Mouse (Mus musculus): ENCODE data around the gene Icosl.
A peak's percentile ranks its signal among the peaks of the same experiment; 100 is the strongest.
"Not testable (repeated sequence)": the region's sequence is repeated elsewhere in the genome, so short reads cannot be mapped to it uniquely, and the experiment has no call there.

Gene Icosl

GRCm38 (mm10) chr10:78069101-78070011, at the start of gene Icosl:
Gene Icosl, plus strand, starts transcription at chr10:78069302.
- no peak for DNase-seq (ENCODE audit: low spot score)

DNA sequence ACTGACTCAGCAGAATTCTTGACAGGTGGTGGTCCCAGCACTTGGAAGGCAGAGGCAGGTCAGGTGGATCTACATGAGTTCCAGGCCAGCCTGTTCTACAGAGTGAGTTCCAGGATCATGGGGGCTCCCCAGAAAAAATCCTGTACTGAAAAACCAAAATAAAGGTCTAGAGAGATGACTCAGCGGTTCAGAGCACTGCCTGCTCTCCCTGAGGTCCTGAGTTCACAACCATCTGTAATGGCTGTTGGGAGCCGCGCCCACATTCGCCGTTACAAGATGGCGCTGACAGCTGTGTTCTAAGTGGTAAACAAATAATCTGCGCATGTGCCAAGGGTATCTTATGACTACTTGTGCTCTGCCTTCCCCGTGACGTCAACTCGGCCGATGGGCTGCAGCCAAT, 49.1 kb upstream of the Icosl start:
- not testable (repeated sequence) for DNase-seq (ENCODE audit: low spot score)

GRCm38 (mm10) chr10:78025453-78025852, 43.6 kb upstream of the Icosl start:
- DNase-seq (ENCODE audit: low spot score): not testable (repeated sequence)

DNA sequence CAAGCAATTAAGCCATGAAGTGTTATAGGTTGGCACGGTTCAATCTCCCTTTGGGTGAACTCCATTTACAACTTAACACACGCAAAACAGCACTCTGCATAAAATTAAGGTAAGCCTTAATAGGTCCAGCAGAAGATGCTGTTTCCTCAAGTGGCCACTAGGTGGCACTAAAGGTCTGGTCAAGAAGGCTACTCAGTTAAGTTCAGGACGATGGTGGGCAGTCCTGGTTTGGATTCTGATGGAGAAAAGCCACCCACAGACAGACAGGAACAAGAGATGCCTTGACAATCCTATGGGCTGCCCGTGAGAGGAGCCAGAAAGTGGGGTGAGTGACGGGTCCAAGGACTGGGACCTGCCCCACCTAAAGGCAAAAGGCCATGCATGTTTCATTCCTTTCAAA, 41.0 kb upstream of the Icosl start:
- DNase-seq (ENCODE audit: low spot score): no peak

- no peak for DNase-seq (ENCODE audit: low spot score)
Observed at GRCm38 (mm10) chr10:78029080-78029479, 40.0 kb upstream of the Icosl start.

- DNase-seq (ENCODE audit: low spot score): no peak
Observed at GRCm38 (mm10) chr10:78031987-78032386, 37.1 kb upstream of the Icosl start.

DNA sequence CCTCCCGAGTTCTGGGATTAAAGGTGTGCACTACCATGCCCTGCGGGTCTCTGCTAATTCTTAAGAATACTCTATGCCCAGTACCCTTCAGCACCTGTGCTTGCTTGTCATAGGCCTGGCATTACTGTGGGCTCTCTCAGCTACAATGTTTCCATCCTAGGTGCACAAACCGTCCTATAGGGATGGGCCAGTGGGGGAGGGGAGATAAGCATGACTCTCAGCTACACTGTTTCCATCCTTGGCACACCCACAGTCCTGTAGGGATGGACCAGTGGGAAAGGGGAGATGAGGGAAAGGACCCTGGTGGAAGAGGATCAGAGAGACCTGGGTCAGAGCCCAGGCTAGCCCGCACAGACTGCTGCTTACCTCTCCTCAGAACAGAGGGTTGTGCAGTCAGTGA, 32.0 kb upstream of the Icosl start:
- DNase-seq (ENCODE audit: low spot score): no peak

DNA sequence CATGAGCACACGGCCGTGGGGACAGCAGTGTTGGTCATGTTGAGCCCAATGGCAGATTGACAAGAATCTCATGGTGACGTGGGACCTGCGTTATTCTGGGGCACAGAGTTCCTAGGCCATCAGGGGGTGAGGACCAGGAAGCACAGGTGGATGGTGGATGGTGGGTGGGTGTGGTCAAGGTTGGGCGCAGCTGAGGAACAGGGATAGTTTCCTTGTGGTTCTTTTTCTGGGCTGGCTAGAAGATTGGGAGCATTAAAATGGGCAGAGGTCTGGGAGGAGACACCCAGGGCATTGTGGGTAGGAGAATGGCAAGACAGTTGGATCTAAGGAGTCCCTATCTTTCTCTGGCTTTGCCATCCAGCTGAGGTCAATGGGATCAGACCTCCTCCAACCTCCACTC, 27.5 kb upstream of the Icosl start, which contains the start of gene Dnmt3l:
Gene Dnmt3l, plus strand, starts transcription at position 301 of the 400 bp plus-strand sequence.
- DNase-seq (ENCODE audit: low spot score): no peak

DNA sequence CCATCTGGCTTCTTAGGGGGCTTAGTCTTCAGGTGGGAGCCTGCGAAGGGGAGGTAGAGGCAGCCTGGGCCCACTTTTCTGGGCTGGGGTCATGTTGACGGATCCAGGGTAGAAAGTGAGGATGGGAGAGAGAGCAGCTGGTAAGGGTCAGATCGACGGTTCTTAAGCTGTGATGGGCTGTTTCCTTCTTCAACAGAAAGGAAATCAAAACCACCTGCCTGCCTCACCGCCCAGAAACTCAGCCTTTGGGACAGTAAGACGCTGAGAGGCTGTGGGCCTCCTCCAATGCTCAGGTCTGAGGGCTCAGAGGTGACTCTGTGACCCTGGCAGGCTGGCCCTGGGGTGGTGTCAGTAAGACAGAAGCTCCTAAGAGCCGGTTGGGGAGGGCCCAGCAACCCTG, 27.0 kb upstream of the Icosl start:
- DNase-seq (ENCODE audit: low spot score): no peak

- DNase-seq (ENCODE audit: low spot score): no peak
Observed at GRCm38 (mm10) chr10:78042697-78043405, 26.3 kb upstream of the Icosl start.

- peak; percentile 47 for DNase-seq (ENCODE audit: low spot score)
Observed at GRCm38 (mm10) chr10:78043406-78043836, 25.7 kb upstream of the Icosl start, which contains the start of gene Aire. Gene Aire, minus strand, starts transcription at chr10:78043610.

GRCm38 (mm10) chr10:78044531-78044930, 24.6 kb upstream of the Icosl start:
- no peak for DNase-seq (ENCODE audit: low spot score)

- DNase-seq (ENCODE audit: low spot score): no peak
Observed at GRCm38 (mm10) chr10:78046388-78046787, 22.7 kb upstream of the Icosl start.

DNA sequence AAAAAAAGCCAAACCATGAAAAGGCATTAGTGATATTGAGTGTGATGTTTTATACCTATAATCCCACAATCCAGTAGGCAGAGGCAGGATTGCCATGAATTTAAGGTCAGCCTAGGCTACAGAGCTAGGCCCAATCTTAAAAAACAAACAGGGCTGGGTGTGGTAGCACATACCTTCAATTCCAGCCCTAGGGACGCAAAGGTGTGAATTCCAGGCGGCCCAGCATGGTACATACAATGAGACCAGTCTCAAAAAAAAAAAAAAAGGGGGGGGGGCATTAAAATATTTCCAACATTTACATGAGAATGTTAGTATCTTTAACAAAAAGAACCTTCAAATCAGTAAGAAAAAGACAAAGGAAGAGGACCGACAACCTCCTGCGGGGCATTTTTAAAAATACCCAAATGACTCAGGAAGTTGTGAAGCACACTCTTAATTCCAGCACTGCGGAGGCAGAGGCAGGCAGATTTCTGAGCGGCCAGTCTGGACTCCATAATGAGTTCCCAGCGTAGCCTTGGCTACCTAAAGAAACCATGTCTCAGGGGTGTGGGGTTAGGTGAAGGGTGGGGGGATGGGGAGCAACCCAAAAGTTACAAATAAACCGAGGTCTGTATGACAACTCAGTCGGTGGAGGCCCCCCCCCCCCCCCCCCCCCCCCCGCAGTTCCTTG, 20.9 kb upstream of the Icosl start:
- no peak for DNase-seq (ENCODE audit: low spot score)

- DNase-seq (ENCODE audit: low spot score): no peak
Observed at GRCm38 (mm10) chr10:78049519-78050035, 19.5 kb upstream of the Icosl start.

DNA sequence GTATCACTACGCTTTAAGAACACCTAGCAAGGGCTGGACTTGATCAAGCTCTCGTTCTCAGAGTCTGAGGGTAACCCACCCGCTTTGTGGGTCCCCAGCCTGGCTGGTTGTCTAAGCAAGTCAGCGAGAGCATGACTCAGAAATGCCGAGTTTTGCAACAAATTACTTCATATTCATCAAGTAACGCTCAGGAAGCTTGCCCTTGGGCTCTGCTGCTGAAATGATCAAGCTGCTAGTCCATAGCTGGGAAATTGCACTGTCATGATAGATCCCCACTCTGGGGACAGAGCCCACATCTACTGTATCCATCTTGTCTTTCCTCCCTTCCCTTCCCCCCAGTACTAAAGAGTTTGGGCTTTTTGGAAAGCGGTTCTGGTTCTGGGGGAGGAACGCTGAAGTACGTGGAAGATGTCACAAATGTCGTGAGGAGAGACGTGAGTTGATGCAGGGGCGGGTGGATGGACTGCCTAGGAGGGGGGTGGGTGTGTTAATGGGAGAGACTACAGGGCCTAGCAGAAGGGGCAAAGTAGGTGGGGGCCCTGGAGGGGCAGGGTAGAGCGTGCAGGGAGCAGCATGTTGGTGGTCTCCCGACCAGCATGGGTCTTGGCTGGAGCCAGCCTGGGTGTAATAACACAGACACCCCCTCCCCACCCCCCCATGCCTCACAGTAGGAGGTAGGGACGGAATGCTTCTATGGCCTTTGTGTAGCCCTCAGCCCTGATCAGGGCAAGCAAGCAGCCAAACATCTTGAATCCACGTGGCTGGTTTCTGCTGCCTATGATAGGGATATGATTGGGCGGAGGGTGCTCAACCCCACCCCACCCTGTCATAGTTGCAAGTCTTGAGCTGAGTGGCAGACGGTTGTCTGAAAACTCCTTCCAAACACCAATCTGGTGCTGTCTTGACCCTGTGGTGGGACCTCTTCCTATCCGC, 14.2 kb upstream of the Icosl start:
- no peak for DNase-seq (ENCODE audit: low spot score)

DNA sequence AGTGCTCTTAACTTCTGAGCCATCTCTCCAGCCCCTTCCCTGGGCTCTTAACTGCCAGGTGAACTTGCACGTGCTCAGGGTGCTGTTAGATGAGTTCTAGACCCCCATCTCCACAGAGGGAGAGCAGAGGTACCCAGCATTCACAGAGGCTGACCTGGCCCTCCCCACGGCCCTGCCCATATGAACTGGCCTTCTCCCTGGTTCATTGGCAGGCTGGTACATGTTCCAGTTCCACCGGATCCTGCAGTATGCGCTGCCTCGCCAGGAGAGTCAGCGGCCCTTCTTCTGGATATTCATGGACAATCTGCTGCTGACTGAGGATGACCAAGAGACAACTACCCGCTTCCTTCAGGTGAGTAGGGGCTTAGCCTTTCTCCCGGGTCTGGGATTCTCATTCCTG, 12.0 kb upstream of the Icosl start:
- no peak for DNase-seq (ENCODE audit: low spot score)

DNA sequence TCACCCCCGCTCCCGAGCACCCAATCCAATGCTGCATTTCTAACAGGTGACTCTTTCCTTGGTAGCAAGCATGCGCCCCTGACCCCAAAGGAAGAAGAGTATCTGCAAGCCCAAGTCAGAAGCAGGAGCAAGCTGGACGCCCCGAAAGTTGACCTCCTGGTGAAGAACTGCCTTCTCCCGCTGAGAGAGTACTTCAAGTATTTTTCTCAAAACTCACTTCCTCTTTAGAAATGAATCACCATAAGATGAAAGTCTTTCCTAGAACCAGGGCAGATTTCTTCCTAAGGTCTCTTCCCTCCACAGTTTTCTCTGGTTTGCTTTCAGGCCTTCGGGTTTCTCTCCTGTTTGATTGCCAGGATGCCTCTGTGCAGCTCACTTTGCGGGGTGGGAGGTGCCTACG, 6.0 kb upstream of the Icosl start:
- DNase-seq (ENCODE audit: low spot score): no peak

- no peak for DNase-seq (ENCODE audit: low spot score)
Observed at GRCm38 (mm10) chr10:78067226-78067625, 1.9 kb upstream of the Icosl start.

GRCm38 (mm10) chr10:78068541-78068940, 561 bp upstream of the Icosl start:
- DNase-seq (ENCODE audit: low spot score): no peak

DNA sequence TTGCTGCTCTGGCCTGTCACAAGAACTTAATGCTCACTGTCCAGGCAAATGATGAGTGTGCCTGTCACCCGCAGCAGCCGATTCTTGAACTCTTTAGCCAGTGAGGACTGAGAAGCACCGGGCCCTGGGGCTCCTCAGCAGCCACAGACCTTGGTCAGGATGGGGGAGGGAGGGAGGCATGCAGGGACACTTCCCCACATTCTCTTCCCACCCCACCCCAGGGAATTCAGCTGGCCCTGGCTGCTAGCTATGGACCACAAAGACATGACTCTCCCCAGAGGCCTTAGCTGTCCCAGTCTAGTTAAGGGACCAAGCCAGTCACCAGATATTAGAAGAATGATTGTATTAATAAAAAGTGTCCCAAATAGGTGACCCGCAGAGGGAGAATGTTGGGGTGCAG, 5.0 kb downstream of the Icosl start:
- DNase-seq (ENCODE audit: low spot score): no peak

All from c-Kit-positive CD71-positive TER-119-positive erythroid progenitor cells, embryonic 14.5 days (primary cell).